Mouse (Mus musculus): ENCODE measurements around the gene Afap1. TPM values are rescaled to one million over a fixed set of nuclear protein-coding genes. Genes with fewer than 3 reads are reported as not detected.

Gene Afap1
- polyA plus RNA-seq, 1 experiment from 2014 or later: 21.5 TPM

GRCm38 (mm10) chr5:36021091-36021490, 128.0 kb downstream of the Afap1 start:
- no peak for ATAC-seq (ENCODE audit: borderline replicate concordance, extremely low read depth, low FRiP score, low TSS enrichment)
- H3K4me2 ChIP-seq: no peak overlapping the region
- peaks cover 9% of the 10 kb centered on the region; the same call in 1 of the 2 replicates for H3K36me3 ChIP-seq
- H3K9me3 ChIP-seq: no peaks in the 10 kb centered on the region
- H3K4me3 ChIP-seq: no peak overlapping the region
- no peaks in the 10 kb centered on the region for H3K27me3 ChIP-seq
- no peak overlapping the region for H3K9ac ChIP-seq
- no peak overlapping the region for H3K27ac ChIP-seq
- no peaks in the 10 kb centered on the region for H3K4me1 ChIP-seq
- 74% methylated on average over 3 of the region's 3 CpGs for WGBS

- Histone ChIP-seq H3K4me1 (no peaks in the 10 kb centered on the region), H3K9me3 (no peaks in the 10 kb centered on the region), H3K27me3 (no peaks in the 10 kb centered on the region), H3K27ac (no peak overlapping the region), H3K9ac (no peak overlapping the region), H3K36me3 (peaks cover 9% of the 10 kb centered on the region; the same call in 1 of the 2 replicates), H3K4me3 (no peak overlapping the region), H3K4me2 (no peak overlapping the region)
- WGBS: 80% methylated on average over 1 of the region's 1 CpGs
- ATAC-seq (ENCODE audit: borderline replicate concordance, extremely low read depth, low FRiP score, low TSS enrichment): no peak
Measured at GRCm38 (mm10) chr5:36022361-36022760, 129.2 kb downstream of the Afap1 start.

- 83% methylated on average over 9 of the region's 9 CpGs for WGBS
- H3K27ac ChIP-seq: no peak overlapping the region
- H3K27me3 ChIP-seq: no peaks in the 10 kb centered on the region
- no peak overlapping the region for H3K4me2 ChIP-seq
- peaks cover under 1% of the 10 kb centered on the region; the same call in 1 of the 2 replicates for H3K36me3 ChIP-seq
- H3K9me3 ChIP-seq: no peaks in the 10 kb centered on the region
- H3K4me1 ChIP-seq: no peaks in the 10 kb centered on the region
- no peak for ATAC-seq (ENCODE audit: borderline replicate concordance, extremely low read depth, low FRiP score, low TSS enrichment)
- H3K4me3 ChIP-seq: no peak overlapping the region
- no peak overlapping the region for H3K9ac ChIP-seq
Measured at GRCm38 (mm10) chr5:36024003-36024685, 131.0 kb downstream of the Afap1 start.

GRCm38 (mm10) chr5:36025076-36025475, 132.0 kb downstream of the Afap1 start:
- no peak overlapping the region for H3K9ac ChIP-seq
- H3K4me2 ChIP-seq: no peak overlapping the region
- H3K4me3 ChIP-seq: no peak overlapping the region
- WGBS: 78% methylated on average over 4 of the region's 4 CpGs
- H3K27me3 ChIP-seq: no peaks in the 10 kb centered on the region
- no peaks in the 10 kb centered on the region for H3K4me1 ChIP-seq
- H3K36me3 ChIP-seq: no peaks in the 10 kb centered on the region
- H3K9me3 ChIP-seq: no peaks in the 10 kb centered on the region
- H3K27ac ChIP-seq: no peak overlapping the region
- no peak for ATAC-seq (ENCODE audit: borderline replicate concordance, extremely low read depth, low FRiP score, low TSS enrichment)

GRCm38 (mm10) chr5:36033531-36034426, 140.7 kb downstream of the Afap1 start:
- H3K27me3 ChIP-seq: no peaks in the 10 kb centered on the region
- no peak overlapping the region for H3K4me3 ChIP-seq
- no peaks in the 10 kb centered on the region for H3K9me3 ChIP-seq
- no peak overlapping the region for H3K9ac ChIP-seq
- no peaks in the 10 kb centered on the region for H3K36me3 ChIP-seq
- no peak overlapping the region for H3K4me2 ChIP-seq
- ATAC-seq (ENCODE audit: borderline replicate concordance, extremely low read depth, low FRiP score, low TSS enrichment): peak; percentile 60; the same call in 1 of the 2 replicates
- H3K27ac ChIP-seq: no peak overlapping the region
- 34% methylated on average over 8 of the region's 8 CpGs for WGBS
- H3K4me1 ChIP-seq: no peaks in the 10 kb centered on the region

- Histone ChIP-seq H3K9ac (no peak overlapping the region), H3K4me3 (no peak overlapping the region), H3K27me3 (no peaks in the 10 kb centered on the region), H3K36me3 (no peaks in the 10 kb centered on the region), H3K9me3 (no peaks in the 10 kb centered on the region), H3K4me2 (no peak overlapping the region), H3K4me1 (peaks cover 20% of the 10 kb centered on the region), H3K27ac (no peak overlapping the region)
- no peak for ATAC-seq (ENCODE audit: borderline replicate concordance, extremely low read depth, low FRiP score, low TSS enrichment)
- WGBS: 87% methylated on average over 5 of the region's 5 CpGs
Measured at GRCm38 (mm10) chr5:36039596-36039995, 146.5 kb downstream of the Afap1 start.

- Histone ChIP-seq H3K27me3 (no peaks in the 10 kb centered on the region), H3K4me2 (no peak overlapping the region; the same call in 1 of the 2 replicates), H3K4me3 (no peak overlapping the region), H3K9me3 (no peaks in the 10 kb centered on the region), H3K27ac (peak overlapping the region; percentile 59), H3K9ac (no peak overlapping the region), H3K36me3 (no peaks in the 10 kb centered on the region), H3K4me1 (peaks cover 20% of the 10 kb centered on the region)
- peak; percentile 78 for ATAC-seq (ENCODE audit: borderline replicate concordance, extremely low read depth, low FRiP score, low TSS enrichment)
- 38% methylated on average over 13 of the region's 13 CpGs for WGBS
Measured at GRCm38 (mm10) chr5:36040398-36041235, 147.5 kb downstream of the Afap1 start.

GRCm38 (mm10) chr5:36041236-36041562, 148.1 kb downstream of the Afap1 start:
- H3K27me3 ChIP-seq: no peaks in the 10 kb centered on the region
- H3K9me3 ChIP-seq: no peaks in the 10 kb centered on the region
- H3K4me3 ChIP-seq: no peak overlapping the region
- H3K36me3 ChIP-seq: no peaks in the 10 kb centered on the region
- H3K27ac ChIP-seq: peak overlapping the region; percentile 59
- H3K9ac ChIP-seq: no peak overlapping the region
- peaks cover 20% of the 10 kb centered on the region for H3K4me1 ChIP-seq
- no peak for ATAC-seq (ENCODE audit: borderline replicate concordance, extremely low read depth, low FRiP score, low TSS enrichment)
- no peak overlapping the region for H3K4me2 ChIP-seq

GRCm38 (mm10) chr5:36041756-36042155, 148.6 kb downstream of the Afap1 start:
- Histone ChIP-seq H3K4me2 (no peak overlapping the region), H3K4me1 (peaks cover 20% of the 10 kb centered on the region), H3K27me3 (no peaks in the 10 kb centered on the region), H3K27ac (0 out of 2 replicates have a peak overlapping the region, but pooled peaks have one; percentile 59), H3K4me3 (no peak overlapping the region), H3K36me3 (no peaks in the 10 kb centered on the region), H3K9me3 (no peaks in the 10 kb centered on the region), H3K9ac (no peak overlapping the region)
- 77% methylated on average over 6 of the region's 6 CpGs for WGBS
- no peak for ATAC-seq (ENCODE audit: borderline replicate concordance, extremely low read depth, low FRiP score, low TSS enrichment)

- Histone ChIP-seq H3K9me3 (no peaks in the 10 kb centered on the region), H3K9ac (no peak overlapping the region), H3K27ac (no peak overlapping the region), H3K4me2 (no peak overlapping the region), H3K27me3 (no peaks in the 10 kb centered on the region), H3K4me1 (peaks cover 20% of the 10 kb centered on the region), H3K36me3 (no peaks in the 10 kb centered on the region), H3K4me3 (no peak overlapping the region)
- WGBS: 91% methylated on average over 2 of the region's 2 CpGs
- ATAC-seq (ENCODE audit: borderline replicate concordance, extremely low read depth, low FRiP score, low TSS enrichment): no peak
Measured at GRCm38 (mm10) chr5:36043154-36043553, 150.0 kb downstream of the Afap1 start.

Measured in lung, embryonic 15.5 days (tissue).